Mouse (Mus musculus) testis, adult 2 months (tissue): Measurements from ENCODE around the gene Sparcl1.

ENCODE experiments used
- CTCF ChIP-seq: fragments of 200-500 bp; IDR thresholded peaks from 2 replicates; pipeline ENCODE4 v1.5.1; 2012; ENCODE audit warnings: low read depth, mild to moderate bottlenecking, inconsistent platforms, low read length, moderate library complexity; ENCODE audit not compliant: control insufficient read depth, insufficient read depth, insufficient replicate concordance
- POLR2A ChIP-seq: fragments of 200-500 bp; IDR thresholded peaks from 2 replicates; pipeline ENCODE4 v1.6.1; 2012; ENCODE audit warnings: low read depth, mild to moderate bottlenecking, inconsistent platforms, low read length, moderate library complexity; ENCODE audit not compliant: control insufficient read depth

DNA sequence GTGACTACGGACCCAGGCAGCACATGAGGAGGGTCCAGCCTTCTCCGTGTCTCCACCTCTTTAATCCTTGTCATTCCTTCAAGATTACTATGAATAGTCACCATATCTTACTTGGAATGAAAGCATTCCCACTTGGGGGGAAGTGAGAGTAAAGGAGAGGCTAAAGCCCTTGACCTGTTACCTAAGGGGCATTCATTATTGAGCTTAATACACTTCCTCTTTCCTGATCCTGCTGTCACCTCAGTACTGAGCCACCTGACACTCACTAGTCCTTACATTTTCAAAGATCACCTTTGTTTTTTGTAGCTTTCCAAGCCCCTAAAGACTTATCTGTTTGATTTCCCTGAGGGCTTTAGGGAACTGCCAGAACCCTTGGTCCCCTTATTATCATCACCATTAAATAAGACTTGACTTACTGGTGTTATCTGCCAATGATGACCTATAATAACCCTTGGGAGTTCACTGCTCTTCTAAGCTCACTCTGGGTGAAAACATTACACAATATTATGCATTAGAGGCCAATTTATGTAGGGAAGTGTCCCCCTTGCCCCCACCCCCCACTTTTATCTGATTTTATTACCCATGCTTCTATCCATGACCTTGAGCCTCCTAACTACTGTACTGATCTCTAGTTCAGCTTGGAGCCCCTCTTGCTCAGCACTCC, 81.0 kb downstream of the Sparcl1 start:
- TF ChIP-seq CTCF (no peak), POLR2A (no peak)
